Mouse (Mus musculus) cerebellum, adult 11-12 months (tissue): ENCODE results near the gene Map3k4.

Experiments
- DNase-seq: peaks from one replicate; pipeline ENCODE4 v3.0.0; 2022

Gene Map3k4

DNA sequence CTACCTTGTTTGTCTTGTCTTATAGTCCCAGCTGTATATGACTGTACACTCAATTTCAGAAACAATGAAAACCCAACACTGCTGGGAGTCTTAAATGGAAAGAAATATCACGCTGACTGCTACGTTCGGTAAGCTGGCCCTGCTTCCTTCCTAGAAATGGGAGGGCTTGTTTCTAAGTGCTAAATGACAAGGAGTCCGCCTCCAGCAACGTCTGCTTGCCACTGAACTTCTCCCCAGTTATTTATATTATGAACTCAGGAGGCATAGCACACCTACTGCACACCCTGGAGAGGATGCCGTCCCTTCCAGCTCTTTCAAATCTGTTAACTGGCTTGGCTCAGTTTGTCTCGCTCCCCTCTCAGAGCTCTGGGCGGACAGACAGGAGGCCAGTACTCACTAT lies 105.2 kb downstream of the Map3k4 start:
- no peak for DNase-seq

DNA sequence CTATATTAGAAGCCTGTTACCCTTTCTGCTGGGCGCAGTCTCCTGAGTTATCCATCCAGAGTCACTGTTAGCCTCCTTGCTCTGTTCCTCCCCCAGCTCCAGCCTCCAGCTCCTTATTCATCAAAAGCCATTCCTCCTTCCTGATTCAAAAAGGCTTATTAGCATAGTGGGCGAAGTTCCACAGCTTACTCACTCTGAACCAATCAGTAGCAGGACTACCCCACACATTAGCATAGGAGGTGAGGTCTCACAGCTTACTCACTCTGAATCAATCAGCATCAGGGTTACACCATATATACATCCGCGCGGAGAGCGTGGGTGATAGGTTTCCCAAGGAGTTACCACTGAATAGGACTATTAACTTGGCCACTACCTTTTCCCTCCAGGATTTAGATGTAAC lies 106.3 kb downstream of the Map3k4 start:
- DNase-seq: no peak

DNA sequence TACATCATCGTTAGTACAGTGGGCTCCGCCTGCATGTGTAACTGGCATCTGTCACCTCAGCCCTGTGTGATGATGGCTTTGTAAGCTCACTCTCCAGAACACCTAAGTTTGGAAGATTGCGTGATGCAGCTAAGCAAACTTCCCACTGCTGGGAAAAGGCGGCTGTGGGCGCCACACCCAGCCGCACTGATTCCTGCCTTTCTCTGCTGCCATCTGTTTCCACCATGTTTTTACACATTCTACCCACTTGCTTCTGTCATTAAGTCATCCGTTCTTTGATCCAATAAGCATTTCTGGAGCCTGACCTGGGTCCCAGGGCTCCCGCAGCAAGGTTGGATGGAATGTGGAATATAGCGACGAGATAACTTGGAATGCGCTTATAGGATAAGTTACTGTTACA lies 106.7 kb downstream of the Map3k4 start:
- no peak for DNase-seq

DNA sequence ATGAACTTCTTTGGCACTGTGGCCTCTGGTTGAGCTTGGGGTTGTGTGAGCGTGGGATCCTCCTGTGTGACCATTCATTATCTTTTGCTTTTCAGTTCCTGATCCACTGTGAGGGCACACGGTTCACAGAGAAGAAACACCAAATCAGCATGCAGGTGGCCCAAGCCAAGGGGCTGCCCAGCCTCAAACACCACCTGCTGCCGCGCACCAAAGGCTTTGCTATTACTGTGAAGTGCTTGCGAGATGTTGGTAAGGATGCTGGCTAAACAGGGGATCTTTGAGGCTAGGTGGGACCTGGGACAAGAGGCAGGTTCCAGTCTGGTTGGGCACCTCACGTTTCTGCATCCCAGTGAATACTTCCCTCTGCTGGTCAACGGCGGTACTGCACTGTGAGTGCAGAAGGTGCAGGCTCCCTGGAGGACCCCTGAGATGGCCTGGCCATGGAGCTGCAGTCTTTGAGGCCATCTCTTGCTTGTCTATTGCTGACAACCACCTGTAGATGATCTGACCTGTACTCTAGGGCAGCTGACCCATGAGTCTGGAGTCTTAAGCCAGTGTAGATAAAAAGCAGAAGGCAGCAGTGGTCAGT lies 108.0 kb downstream of the Map3k4 start:
- peak; percentile 74 for DNase-seq

DNA sequence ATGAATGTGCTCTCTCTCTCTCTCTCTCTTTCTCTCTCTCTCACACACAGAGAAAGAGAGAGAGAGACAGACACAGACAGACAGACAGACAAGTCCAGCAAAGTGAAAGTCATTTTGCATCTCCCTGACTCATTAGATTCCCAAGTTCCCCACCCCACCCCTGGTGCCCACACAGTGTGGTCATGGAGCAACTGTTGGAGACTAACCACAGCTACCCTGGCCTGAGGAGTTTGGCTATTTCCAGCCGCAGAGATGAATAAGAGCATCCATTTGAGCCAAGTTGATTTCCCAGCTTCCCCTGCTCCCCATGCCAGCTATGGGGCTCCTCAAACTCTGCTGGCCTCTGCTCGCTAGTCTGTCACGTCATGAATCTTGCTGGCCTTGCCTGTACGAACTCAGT lies 109.1 kb downstream of the Map3k4 start:
- DNase-seq: no peak

DNA sequence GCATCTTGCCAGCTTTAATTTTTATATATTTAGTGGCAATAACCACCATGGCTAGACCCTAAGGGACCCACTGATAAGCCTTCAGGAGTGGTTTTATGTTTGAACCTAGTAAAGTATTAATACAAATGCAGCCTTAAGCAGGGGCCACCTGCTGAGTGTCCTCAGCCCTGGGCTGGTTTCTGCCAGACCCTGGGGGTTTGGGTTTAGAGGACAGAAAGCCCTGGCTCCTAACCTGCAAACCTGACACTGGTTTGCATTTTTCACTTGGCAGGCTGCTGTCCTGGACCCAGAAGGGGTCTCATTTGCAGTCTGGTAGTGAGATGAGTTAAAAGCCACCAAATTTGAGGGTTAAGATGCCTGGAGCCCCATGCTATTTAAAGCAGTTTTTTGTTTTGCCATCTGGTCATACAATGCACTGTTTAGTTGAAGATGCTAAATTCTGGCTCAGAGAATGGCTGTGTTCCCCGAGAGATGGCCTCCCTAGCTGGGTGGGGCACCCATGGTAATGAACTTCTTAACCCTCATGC lies 111.5 kb downstream of the Map3k4 start:
- no peak for DNase-seq

DNA sequence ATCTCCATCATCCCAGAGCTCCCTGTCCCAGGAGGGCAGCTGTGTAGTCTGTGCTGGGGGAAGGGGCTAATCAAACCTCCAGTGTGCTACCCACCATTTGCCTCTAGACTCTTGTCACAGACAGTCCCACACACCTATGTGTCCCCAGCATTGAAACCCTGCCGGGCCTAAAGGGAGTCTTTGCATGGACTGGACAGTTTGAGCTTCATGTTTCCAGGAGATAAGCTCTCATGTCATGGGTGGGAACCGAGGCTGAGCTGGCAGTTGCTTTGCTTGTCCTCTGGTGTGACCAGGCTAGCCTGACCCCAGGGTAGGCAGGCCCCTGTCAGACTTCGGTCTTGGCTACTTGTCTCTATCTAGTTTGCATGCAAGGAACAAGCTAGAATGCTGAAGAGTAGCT lies 112.3 kb downstream of the Map3k4 start:
- DNase-seq: no peak

DNA sequence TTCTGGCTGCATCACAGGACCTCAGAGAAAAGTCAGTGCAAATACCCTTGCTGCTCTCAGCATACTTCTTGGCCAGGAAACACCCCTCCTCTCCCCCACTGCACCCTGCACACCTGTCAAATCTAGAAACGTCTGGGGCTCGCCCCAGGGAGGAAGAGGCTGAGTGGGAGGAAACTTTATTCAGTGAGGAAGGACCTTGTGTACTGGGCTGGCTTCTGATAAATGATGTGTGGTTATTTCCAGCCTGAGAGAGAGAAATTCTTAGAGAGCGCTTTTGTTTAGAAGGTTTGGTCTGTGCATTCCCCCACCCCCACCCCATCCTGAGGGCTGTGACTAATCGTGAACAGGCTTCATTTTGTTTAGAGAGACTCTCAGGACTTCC lies 112.9 kb downstream of the Map3k4 start:
- no peak for DNase-seq

DNA sequence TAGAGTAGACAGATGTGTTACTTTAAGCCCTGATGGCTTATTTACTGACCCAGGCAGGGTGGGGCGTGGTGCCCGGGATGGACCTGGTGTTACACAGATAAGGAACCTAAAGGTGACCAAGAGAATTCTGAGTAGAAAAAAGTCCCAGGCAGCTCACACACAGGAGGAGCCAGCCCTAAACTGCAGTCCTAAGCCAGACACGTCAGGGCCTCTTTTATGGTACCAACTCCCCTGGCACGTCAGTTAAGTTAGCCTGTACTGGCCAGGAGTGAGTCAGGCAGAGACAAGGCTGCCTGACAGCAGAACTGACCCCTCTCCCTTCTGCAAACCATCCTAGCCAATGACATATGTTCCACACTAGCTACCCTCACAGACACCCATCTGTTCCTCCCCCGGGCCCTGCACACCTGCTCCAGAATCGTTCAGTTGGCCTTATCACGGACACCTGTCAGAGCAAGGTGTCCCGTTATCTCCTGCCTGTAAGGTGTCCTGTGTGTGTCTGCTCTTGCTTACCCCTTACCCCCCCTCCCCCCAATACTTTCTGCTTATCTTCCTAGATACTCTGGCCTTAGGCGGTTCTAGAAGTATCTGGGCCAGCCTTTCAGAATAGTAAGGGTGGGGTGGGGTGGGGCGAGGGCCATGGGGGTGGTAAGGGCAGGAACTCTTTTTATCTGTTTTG lies 113.4 kb downstream of the Map3k4 start:
- DNase-seq: peak; percentile 26

DNA sequence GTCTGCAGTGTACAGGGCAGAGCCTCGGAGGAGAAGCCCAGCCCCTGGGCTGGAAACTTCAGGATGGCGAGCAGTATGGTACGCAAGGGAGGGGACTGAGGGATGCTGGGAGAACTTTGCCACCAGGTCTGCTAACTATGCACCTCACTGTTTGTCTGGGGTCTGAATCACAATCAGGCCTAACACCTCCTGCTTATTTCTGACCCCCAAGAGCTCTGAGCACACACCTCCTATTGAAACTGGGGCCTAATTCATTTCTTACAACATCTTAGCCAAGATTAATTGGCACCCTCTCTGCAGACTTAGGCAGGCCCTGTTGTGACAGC lies 113.9 kb downstream of the Map3k4 start:
- no peak for DNase-seq

DNA sequence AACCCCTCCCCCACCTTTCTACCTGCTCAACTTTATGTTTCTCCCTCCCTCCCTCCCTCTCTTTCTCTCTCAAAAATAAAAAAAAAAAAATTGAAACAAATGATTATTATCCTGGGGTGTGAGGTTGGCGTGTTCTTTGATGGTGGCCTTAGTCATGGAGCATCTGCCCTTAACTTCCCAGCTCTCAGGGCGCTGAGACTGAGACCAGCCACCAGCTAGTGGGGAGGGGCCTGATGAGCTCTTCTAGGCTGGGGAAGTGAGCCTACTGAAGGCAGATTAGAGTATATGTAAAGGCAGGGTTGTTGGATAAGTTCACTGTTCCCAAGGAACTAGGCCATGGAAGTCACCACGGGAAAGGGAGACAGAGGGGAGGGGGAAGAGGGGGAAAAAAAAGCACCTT lies 114.3 kb downstream of the Map3k4 start:
- DNase-seq: no peak

DNA sequence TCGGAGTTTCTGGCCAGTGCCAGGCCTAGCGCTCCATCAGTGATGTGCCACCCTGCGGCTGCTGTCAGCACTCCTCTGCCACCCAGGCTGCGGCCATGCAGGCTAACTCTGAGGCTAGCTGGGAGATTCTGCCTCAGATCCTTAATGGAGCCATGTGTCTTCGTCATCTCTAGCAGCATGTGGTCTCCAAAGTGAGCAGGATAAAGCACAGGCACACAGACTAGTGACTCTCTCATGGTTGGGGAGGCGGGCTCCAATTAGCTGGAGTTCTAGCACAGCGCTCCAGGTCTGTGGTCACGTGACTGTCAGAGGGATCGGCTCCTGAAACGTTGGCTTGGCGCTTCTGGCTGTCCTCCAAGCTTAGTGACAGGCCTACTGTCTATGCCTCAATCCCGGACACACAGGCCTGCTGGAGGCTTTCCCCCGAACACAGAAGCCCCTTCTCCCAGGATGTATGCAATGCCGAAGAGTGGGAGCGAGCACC lies 115.1 kb downstream of the Map3k4 start:
- DNase-seq: peak; percentile 60

DNA sequence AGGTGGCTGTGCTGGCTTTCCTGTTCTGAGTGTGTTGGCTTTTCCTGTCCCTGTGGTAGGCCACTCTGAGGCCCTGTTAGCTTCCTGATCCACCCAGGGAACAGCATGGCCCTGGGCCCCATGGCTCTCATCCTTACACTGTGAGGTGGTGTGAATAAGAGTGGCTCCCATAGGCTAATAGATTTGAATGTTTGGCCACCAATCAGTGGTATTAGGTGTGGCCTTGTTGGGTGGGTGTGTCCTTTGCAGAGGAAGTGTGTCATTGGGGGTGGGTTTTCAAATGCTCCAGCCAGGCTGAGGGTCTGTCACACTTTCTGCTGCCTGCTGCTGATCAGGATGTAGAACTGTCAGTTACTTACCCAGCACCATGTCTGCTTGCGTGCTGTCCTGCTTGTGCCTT lies 117.5 kb downstream of the Map3k4 start:
- no peak for DNase-seq

DNA sequence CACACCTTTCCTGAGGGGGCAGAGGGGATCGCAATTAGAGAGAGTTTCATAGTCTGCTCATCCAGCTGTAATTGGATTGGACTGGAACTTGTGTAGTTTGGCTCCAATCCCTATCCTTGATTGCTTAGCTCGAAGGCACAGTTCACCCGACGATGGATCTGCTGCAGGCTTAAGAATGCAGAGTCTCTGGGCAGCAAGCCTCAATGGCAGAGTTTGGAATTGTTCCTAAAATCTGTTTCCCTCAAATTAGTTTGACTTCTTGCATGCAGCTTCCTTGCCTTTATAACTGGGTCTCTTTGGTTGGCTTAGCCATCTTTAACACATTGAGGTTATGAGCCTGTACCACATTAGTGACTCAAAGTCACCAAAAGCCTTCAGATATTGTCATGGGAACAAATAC lies 118.7 kb downstream of the Map3k4 start:
- no peak for DNase-seq

DNA sequence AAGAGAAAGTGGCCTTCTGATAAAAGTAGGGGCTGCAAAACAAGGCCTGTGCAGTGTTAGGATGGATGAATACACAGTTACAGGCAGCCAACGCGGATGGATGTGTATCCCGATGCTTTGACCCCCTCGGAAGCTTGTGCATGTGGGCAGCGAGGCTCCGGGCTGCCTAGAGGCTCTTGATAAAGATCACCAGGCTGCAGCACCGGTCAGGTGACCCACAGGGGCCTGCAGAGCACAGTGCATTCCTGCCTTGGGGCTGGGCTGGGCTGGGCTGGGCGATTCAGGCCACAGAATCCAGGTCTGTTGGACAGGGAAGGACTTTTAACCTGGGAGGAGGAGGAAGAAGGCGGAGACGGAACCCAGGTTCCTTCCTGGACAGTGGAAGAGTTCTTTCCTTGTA lies 123.0 kb downstream of the Map3k4 start:
- no peak for DNase-seq

DNA sequence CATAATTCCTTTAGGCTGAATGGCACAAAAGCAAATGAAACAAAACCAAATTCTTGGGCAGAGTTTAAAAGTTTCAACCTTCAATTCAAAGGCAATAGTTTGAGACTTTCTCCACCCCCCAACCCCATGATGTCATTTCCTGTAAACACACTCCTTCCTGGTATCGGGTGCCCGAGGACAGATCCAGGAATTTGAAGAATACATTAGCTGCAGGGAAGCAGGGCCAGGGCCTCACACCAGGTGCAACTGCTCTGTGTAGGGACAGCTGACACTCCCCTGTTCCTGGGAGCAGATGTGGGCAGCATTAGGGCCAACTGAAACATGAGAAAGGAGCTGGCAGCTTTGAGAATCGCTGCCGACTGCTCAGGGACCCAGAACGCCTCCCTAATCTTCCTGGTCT lies 123.5 kb downstream of the Map3k4 start:
- no peak for DNase-seq

DNA sequence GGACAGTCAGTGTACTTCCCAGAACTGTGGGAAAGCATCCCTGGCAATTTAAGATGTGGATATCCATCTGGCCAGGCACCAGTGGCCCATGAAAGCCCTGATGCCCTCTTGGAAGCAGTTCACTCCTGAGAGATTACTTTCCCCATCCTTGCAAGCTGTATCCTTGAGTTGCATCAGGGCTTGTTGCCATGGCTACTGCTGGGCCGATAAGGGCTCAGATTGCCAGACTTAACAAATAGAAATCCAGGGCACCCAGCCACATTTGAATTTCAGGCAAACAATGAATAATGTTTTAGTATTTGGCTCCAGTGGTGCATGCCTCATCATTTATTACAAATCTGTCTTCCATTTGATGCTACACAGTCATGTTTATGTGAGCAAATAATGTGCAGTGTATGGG lies 130.8 kb downstream of the Map3k4 start:
- DNase-seq: no peak

DNA sequence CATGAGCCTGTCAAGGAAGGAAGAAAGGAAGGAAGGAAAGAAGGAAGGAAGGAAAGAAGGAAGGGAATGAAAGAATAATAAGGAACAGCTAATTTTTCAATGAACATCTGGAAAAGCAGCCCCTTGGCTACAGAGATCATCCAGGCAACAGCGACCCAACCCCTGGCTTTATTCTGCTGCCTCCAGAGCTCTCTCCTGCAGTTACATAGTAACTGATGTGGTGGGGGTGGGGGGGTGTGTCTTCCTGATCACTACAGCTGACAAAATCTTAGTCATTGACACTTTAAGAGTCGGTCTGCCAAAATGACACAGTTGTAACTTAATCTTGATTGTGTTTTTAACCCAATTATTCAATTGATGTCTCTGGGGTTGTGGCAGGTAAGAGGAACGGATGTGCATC lies 132.3 kb downstream of the Map3k4 start:
- no peak for DNase-seq

DNA sequence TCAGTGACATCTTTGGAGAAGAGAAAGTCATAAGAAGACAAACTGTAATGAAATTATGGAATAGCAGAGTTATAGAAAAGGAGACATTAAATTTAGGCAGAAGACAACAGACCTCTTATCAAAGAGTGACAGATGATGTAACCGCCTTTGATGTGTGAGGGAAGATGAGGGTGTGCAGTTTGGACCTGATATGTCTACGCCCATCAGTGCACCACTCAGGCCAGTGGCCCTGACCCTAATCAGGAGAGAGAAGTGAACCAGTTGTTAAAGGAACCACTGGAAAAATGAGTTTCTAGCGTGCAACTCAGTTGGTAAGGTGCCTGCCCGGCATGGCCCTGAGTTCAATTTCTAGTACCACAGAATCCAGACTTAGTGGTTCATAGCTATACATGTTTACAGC lies 132.7 kb downstream of the Map3k4 start:
- DNase-seq: no peak

DNA sequence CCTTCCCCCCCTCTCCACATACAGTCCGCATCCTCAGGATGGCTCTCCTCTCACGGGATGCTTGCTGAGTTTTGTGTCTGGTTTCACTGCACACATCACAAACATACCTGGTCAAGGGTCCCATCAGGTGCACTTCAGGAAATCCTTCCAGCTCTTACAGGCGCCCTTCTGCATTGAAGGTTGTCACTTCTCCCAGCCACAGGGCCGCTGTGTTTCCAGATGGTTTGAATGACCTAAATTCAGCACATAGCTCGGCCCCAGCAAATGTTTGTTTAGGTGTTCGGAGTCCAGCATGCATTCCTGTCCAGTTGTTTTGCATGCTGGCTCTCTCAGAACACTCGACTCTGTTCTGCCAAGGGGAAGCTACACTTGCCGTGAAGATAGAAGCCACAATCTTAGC lies 134.3 kb downstream of the Map3k4 start:
- DNase-seq: no peak

DNA sequence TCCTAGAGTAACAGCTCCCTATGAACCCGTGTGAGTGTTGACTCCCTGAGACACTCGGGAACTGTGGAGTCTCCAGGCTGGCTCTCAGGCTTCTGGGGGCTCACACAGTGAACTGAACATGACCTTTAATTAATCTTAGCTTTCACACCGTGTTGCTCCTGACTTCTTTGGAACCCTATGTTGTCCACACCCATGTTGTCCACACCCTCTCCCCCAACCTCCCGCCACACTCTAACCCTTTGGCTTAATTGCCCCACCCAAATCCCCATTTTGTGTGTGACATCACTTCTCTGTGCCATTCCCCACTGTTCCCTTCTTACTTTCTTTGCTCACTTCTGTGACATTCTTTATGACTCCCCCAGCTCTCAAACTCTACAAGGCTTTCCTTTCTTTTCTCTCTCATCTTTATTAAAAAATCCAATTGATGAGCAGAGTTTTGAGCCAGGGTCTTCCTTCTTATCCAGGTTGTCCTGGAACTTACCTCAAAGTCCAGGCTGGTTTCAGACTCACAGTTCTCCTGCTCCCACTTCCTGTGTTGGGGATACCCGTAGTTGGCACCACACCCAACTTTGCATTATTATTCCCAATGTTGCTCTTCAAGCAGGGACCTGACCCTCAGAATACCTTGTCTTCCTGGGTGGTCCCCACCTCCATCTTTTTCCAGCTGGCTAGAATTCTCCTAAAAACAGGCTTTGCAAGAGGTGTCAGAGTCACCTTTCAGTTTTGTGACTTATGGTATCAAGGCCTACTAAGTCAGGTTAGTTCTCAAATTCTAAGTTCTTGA lies 135.7 kb downstream of the Map3k4 start:
- DNase-seq: no peak

DNA sequence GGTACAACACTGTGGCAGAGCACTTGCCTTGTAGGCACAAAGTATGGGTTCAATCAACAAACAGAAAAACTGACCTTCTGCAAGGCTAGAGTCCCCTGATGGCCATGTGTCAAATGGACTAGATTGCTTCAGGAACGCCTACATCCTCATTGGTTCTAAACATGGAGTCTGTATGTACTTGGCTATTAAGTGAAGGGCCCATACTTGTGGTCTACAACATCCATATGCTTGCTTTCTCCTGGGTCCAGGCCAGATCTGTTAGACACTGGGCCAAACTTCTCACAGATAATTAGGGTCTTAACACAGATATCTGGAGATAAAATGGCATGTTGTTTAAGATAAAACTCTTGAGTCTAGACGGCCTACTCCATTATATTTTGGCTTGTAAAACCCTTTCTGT lies 138.8 kb downstream of the Map3k4 start:
- no peak for DNase-seq

DNA sequence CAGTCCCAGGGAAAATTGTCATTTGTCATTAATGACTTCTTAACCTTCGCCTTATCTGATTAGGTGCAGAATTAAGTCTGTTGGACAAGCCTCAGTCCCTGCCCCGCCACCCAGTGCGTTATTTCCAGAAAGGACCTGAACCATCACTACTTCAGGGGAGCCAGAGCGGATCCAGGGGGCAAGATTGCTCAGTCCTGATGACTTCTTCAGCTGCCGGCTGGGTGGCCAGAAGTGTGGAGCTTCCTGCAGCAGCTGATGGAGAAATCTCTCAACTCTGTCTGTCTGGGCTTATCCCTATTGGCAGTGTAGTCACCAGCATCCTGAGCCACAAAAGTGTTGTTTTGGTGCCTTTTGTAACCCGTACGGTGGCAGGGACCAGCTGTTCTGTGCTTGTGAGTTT lies 139.3 kb downstream of the Map3k4 start:
- DNase-seq: no peak
